Comparison of ENCODE assay signal across 8 mouse cellular contexts in genomic region chr1:126431594-126431993, GRCm38 (mm10).
DNase-seq lines count a peak whose midpoint lies in the region; ATAC-seq and TF ChIP-seq lines count a peak whose summit lies in the region.

No protein-coding gene starts in this region.

- H3K4me2 ChIP-seq in liver, embryonic 12.5 days: no peak overlapping the region
- H3K4me2 ChIP-seq in forebrain, embryonic 14.5 days (ENCODE audit: low read length): no peak overlapping the region
- no peak overlapping the region for H3K4me2 ChIP-seq in intestine, embryonic 16.5 days (ENCODE audit: low read depth, low read length)
- peak overlapping the region; percentile 19 for H3K4me2 ChIP-seq in myocyte (ENCODE audit: low read depth)

- no peaks in the 10 kb centered on the region for H3K9me3 ChIP-seq in liver, embryonic 12.5 days (replicated peaks)
- no peaks in the 10 kb centered on the region for H3K9me3 ChIP-seq in forebrain, embryonic 14.5 days (replicated peaks; ENCODE audit: control insufficient read depth, low read length)
- no peaks in the 10 kb centered on the region for H3K9me3 ChIP-seq in intestine, embryonic 16.5 days (ENCODE audit: control insufficient read depth, low read length)

- no peak overlapping the region for H3K4me3 ChIP-seq in liver, adult 2 months (ENCODE audit: insufficient read depth, low read depth, low read length)
- no peak overlapping the region for H3K4me3 ChIP-seq in liver, embryonic 12.5 days
- H3K4me3 ChIP-seq in forebrain, embryonic 14.5 days (ENCODE audit: low read depth, low read length): no peak overlapping the region
- no peak overlapping the region for H3K4me3 ChIP-seq in intestine, embryonic 16.5 days (ENCODE audit: low read length)
- H3K4me3 ChIP-seq in myocyte: no peak overlapping the region

- TF ChIP-seq CTCF in liver, adult 2 months (IDR thresholded peaks at IDR 0.05; ENCODE audit: low read depth, low read length): peak; percentile 15; the same call in 1 of the 2 replicates

- H3K4me1 ChIP-seq in liver, adult 2 months (ENCODE audit: control insufficient read depth, insufficient read depth, low read length): no peaks in the 10 kb centered on the region
- H3K4me1 ChIP-seq in liver, embryonic 12.5 days: no peaks in the 10 kb centered on the region
- H3K4me1 ChIP-seq in forebrain, embryonic 14.5 days (ENCODE audit: control insufficient read depth, insufficient read depth, low read length): no peaks in the 10 kb centered on the region
- no peaks in the 10 kb centered on the region for H3K4me1 ChIP-seq in intestine, embryonic 16.5 days (ENCODE audit: control insufficient read depth, insufficient read depth, low read length)

- no peak for ATAC-seq in liver, embryonic 12.5 days
- ATAC-seq in forebrain, embryonic 14.5 days: peak; percentile 79
- 0 out of 2 replicates have a peak, but pooled peaks have one; percentile 38 for ATAC-seq in intestine, embryonic 16.5 days

- no peaks in the 10 kb centered on the region for H3K79me2 ChIP-seq in liver, adult 2 months (ENCODE audit: control insufficient read depth, insufficient read depth, low read length)
- no peaks in the 10 kb centered on the region for H3K79me2 ChIP-seq in myocyte (ENCODE audit: control insufficient read depth, insufficient read depth)

- H3K36me3 ChIP-seq in liver, adult 2 months (ENCODE audit: control insufficient read depth, insufficient read depth, low read length): no peaks in the 10 kb centered on the region
- no peaks in the 10 kb centered on the region for H3K36me3 ChIP-seq in liver, embryonic 12.5 days
- no peaks in the 10 kb centered on the region for H3K36me3 ChIP-seq in forebrain, embryonic 14.5 days (ENCODE audit: control insufficient read depth, insufficient read depth, low read length)
- H3K36me3 ChIP-seq in intestine, embryonic 16.5 days (ENCODE audit: control insufficient read depth, insufficient read depth, low read length): no peaks in the 10 kb centered on the region
- no peaks in the 10 kb centered on the region for H3K36me3 ChIP-seq in myocyte (ENCODE audit: control insufficient read depth, insufficient read depth)

- H3K27me3 ChIP-seq in liver, adult 2 months (ENCODE audit: control insufficient read depth, insufficient read depth, low read length): no peaks in the 10 kb centered on the region
- H3K27me3 ChIP-seq in liver, embryonic 12.5 days (replicated peaks): no peaks in the 10 kb centered on the region
- H3K27me3 ChIP-seq in forebrain, embryonic 14.5 days (replicated peaks; ENCODE audit: control insufficient read depth, insufficient read depth, low read length): no peaks in the 10 kb centered on the region
- H3K27me3 ChIP-seq in intestine, embryonic 16.5 days (replicated peaks; ENCODE audit: control insufficient read depth, insufficient read depth, low read length): no peaks in the 10 kb centered on the region
- H3K27me3 ChIP-seq in myocyte (ENCODE audit: control insufficient read depth, insufficient read depth, insufficient read length): no peaks in the 10 kb centered on the region

- H3K27ac ChIP-seq in liver, adult 2 months (replicated peaks; ENCODE audit: insufficient read depth, low read depth, low read length): no peak overlapping the region
- no peak overlapping the region for H3K27ac ChIP-seq in liver, embryonic 12.5 days
- H3K27ac ChIP-seq in forebrain, embryonic 14.5 days (ENCODE audit: low read depth, low read length): 0 out of 2 replicates have a peak overlapping the region, but pooled peaks have one; percentile 17
- no peak overlapping the region for H3K27ac ChIP-seq in intestine, embryonic 16.5 days (ENCODE audit: low read length)

- no peak for TF ChIP-seq POLR2A in liver, adult 2 months (IDR thresholded peaks at IDR 0.05; ENCODE audit: extremely low read depth, insufficient read depth, low read length)
- no peak for TF ChIP-seq POLR2A in myocyte (IDR thresholded peaks at IDR 0.05; ENCODE audit: insufficient read length, low read depth)

- H3ac ChIP-seq in myocyte (ENCODE audit: control insufficient read depth, insufficient read length): no peak overlapping the region

- DNase-seq in liver, adult 2 months (ENCODE audit: extremely low read depth, low read depth, low spot score): peak; percentile 24
- DNase-seq in cerebellum, adult 11 months: peak; percentile 18
- peak; percentile 94 for DNase-seq in forebrain, embryonic 14.5 days (ENCODE audit: low spot score)
- DNase-seq in left cerebral cortex, adult 9 months (ENCODE audit: low spot score in 2 of 2): peak; percentile 23 to 87
- no peak for DNase-seq in spleen, postnatal 14 days (ENCODE audit: low spot score in 2 of 2)

- H3K9ac ChIP-seq in liver, adult 2 months (ENCODE audit: low read depth, low read length): no peak overlapping the region
- no peak overlapping the region for H3K9ac ChIP-seq in liver, embryonic 12.5 days
- no peak overlapping the region for H3K9ac ChIP-seq in forebrain, embryonic 14.5 days (ENCODE audit: low read length)
- no peak overlapping the region for H3K9ac ChIP-seq in intestine, embryonic 16.5 days (ENCODE audit: low read depth, low read length)

- 41% methylated on average over 5 of the region's 5 CpGs for WGBS in liver, adult 2 months
- 40% methylated on average over 5 of the region's 5 CpGs for WGBS in liver, embryonic 12.5 days (ENCODE audit: insufficient replicate concordance)
- 18% methylated on average over 5 of the region's 5 CpGs for WGBS in forebrain, embryonic 14.5 days
- WGBS in intestine, embryonic 16.5 days: 21% methylated on average over 5 of the region's 5 CpGs

TF ChIP-seq in myocyte, 11 proteins besides CTCF, POLR2A, EP300 and RAD21:
- TF ChIP-seq SRF (IDR thresholded peaks at IDR 0.05; ENCODE audit: control insufficient read depth, insufficient read length, low read depth): no peak
- TF ChIP-seq MYOD1 (IDR thresholded peaks at IDR 0.05; ENCODE audit: control insufficient read depth in 1 of 3, insufficient read length in 2 of 3, low read depth in 2 of 3): peak in 1 of 3 experiments; percentile 63
- no peak for TF ChIP-seq POLR2AphosphoS2 (IDR thresholded peaks at IDR 0.05; ENCODE audit: insufficient read length, low read depth)
- peak in 1 of 3 experiments; percentile 34 for TF ChIP-seq MYOG (IDR thresholded peaks at IDR 0.05; ENCODE audit: control insufficient read depth in 1 of 3, insufficient read depth in 1 of 3, insufficient read length in 2 of 3, low read depth in 2 of 3)

Comparison
In these comparisons a context has a peak if more than half of its experiments do, and no peak if none do; other contexts are left out.
1. DNase-seq: peak in liver, adult 2 months (single experiment), cerebellum, adult 11 months (single experiment), forebrain, embryonic 14.5 days (single experiment) and left cerebral cortex, adult 9 months (2 of 2); none in spleen, postnatal 14 days (0 of 2).